ENCODE assay signal across 17 mouse cellular contexts in the genomic region with DNA sequence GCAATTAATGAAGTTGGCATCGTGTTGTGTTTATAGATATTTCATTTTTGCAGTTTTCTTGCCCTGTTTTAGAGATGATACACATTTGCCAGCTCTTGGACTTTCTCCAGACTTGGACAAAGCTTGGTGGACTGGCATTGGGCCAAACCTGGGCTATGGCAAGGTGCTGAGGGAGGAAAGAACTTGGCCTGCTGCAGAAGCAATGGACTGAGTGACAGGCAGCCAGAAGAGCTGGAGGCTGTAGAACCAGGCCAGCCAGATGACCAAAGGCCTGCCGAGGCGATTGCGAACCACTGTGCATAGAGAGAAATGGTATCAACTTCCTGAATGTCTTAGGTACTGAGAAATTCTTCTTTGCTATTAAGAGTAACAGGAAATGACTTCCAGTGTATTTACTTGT.
DNase-seq lines count a peak whose midpoint lies in the region; ATAC-seq and TF ChIP-seq lines count a peak whose summit lies in the region.
"Had no signal": no experiment of that assay in that cellular context is flagged by ENCODE, and none has a peak within 500 bp of the region (broad histone marks: within the 10 kb centered on the region; RNA-seq: fewer than 3 reads in every experiment).

No protein-coding gene starts in this region.

- H3K27ac ChIP-seq in liver, adult 2 months (replicated peaks; ENCODE audit: insufficient read depth, low read depth, low read length) = no peak overlapping the region
- H3K27ac ChIP-seq in liver, embryonic 12.5 days = no peak overlapping the region
- H3K27ac ChIP-seq: hindbrain, embryonic 14.5 days; limb, embryonic 10.5 days; liver, embryonic 14.5 days; stomach, embryonic 15.5 days had no signal

- no peaks in the 10 kb centered on the region for H3K36me3 ChIP-seq in liver, adult 2 months (ENCODE audit: control insufficient read depth, insufficient read depth, low read length)
- H3K36me3 ChIP-seq in liver, embryonic 12.5 days = peaks cover 5% of the 10 kb centered on the region; the same call in 1 of the 2 replicates
- H3K36me3 ChIP-seq: limb, embryonic 10.5 days; stomach, embryonic 15.5 days had no signal

- H3K4me2 ChIP-seq in liver, embryonic 12.5 days = no peak overlapping the region
- H3K4me2 ChIP-seq: hindbrain, embryonic 14.5 days; stomach, embryonic 15.5 days had no signal

- no peak overlapping the region for H3K9ac ChIP-seq in liver, adult 2 months (ENCODE audit: low read depth, low read length)
- H3K9ac ChIP-seq in liver, embryonic 12.5 days = no peak overlapping the region
- H3K9ac ChIP-seq: hindbrain, embryonic 14.5 days; liver, embryonic 14.5 days; stomach, embryonic 15.5 days had no signal

- H3K27me3 ChIP-seq in liver, adult 2 months (ENCODE audit: control insufficient read depth, insufficient read depth, low read length) = no peaks in the 10 kb centered on the region
- no peaks in the 10 kb centered on the region for H3K27me3 ChIP-seq in liver, embryonic 12.5 days (replicated peaks)
- H3K27me3 ChIP-seq: megakaryocyte, embryonic 14.5 days; stomach, embryonic 15.5 days had no signal

- H3K4me1 ChIP-seq in liver, adult 2 months (ENCODE audit: control insufficient read depth, insufficient read depth, low read length) = no peaks in the 10 kb centered on the region
- H3K4me1 ChIP-seq in liver, embryonic 12.5 days = no peaks in the 10 kb centered on the region
- H3K4me1 ChIP-seq: megakaryocyte, embryonic 14.5 days; stomach, embryonic 15.5 days had no signal

- 71% methylated on average over 4 of the region's 4 CpGs for WGBS in liver, adult 2 months
- WGBS in liver, embryonic 12.5 days (ENCODE audit: insufficient replicate concordance) = 74% methylated on average over 4 of the region's 4 CpGs

- TF ChIP-seq POLR2A in liver, adult 2 months (IDR thresholded peaks at IDR 0.05; ENCODE audit: extremely low read depth, insufficient read depth, low read length) = no peak
- TF ChIP-seq POLR2A in brain, embryonic 14.5 days (IDR thresholded peaks at IDR 0.05; ENCODE audit: borderline replicate concordance, extremely low read depth, insufficient read depth, insufficient read length, poor library complexity, severe bottlenecking) = no peak

- TF ChIP-seq CTCF in liver, adult 2 months (IDR thresholded peaks at IDR 0.05; ENCODE audit: low read depth, low read length) = no peak
- TF ChIP-seq CTCF in brain, embryonic 14.5 days (IDR thresholded peaks at IDR 0.05; ENCODE audit: borderline replicate concordance, extremely low read depth, insufficient read depth, insufficient read length) = no peak

- no peak overlapping the region for H3K4me3 ChIP-seq in liver, adult 2 months (ENCODE audit: insufficient read depth, low read depth, low read length)
- no peak overlapping the region for H3K4me3 ChIP-seq in liver, embryonic 12.5 days
- H3K4me3 ChIP-seq: limb, embryonic 10.5 days; megakaryocyte, embryonic 14.5 days; stomach, embryonic 15.5 days had no signal

- H3K9me3 ChIP-seq in liver, embryonic 12.5 days (replicated peaks) = no peaks in the 10 kb centered on the region
- H3K9me3 ChIP-seq: limb, embryonic 10.5 days; megakaryocyte, embryonic 14.5 days; stomach, embryonic 15.5 days had no signal

- no peaks in the 10 kb centered on the region for H3K79me2 ChIP-seq in liver, adult 2 months (ENCODE audit: control insufficient read depth, insufficient read depth, low read length)

- DNase-seq in adrenal gland, postnatal 25 days = peak; percentile 10
- no peak for DNase-seq in adrenal gland, adult (ENCODE audit: inconsistent age in 2 of 2, low spot score in 1 of 2)
- DNase-seq in liver, adult 2 months (ENCODE audit: extremely low read depth, low read depth, low spot score) = peak; percentile 5
- peak; percentile 16 for DNase-seq in brain, embryonic 14.5 days (ENCODE audit: low read depth)
- DNase-seq in cerebellum, adult 9-11 months = peak; percentile 80
- DNase-seq in urinary bladder, postnatal 4 days (ENCODE audit: low spot score in 2 of 2) = no peak
- DNase-seq in frontal cortex, postnatal 14 days (ENCODE audit: low spot score in 2 of 2) = no peak
- DNase-seq: gastrocnemius, postnatal 10 days had no signal

- ATAC-seq in liver, embryonic 12.5 days = no peak
- ATAC-seq: intestine, embryonic 16.5 days; lung, postnatal 0 days; midbrain, embryonic 16.5 days had no signal

Comparison
In these comparisons a context has a peak if more than half of its experiments do, and no peak if none do; other contexts are left out.
1. DNase-seq: peak in adrenal gland, postnatal 25 days (single experiment), liver, adult 2 months (single experiment), brain, embryonic 14.5 days (single experiment) and cerebellum, adult 9-11 months (single experiment); none in adrenal gland, adult (0 of 2), urinary bladder, postnatal 4 days (0 of 2) and frontal cortex, postnatal 14 days (0 of 2).